Mouse (Mus musculus): ENCODE results near the gene Sdhb. TPM values are rescaled to one million over a fixed set of nuclear protein-coding genes. Genes with fewer than 3 reads are reported as not detected.

Sdhb gene
- 1,003 and 1,015 TPM in 2 replicates for polyA plus RNA-seq (2014; fragmentation: Nextera tagmentation; extraction: Ambion mirVana)

- no peaks in the 10 kb centered on the region for H3K27me3 ChIP-seq (ENCODE audit: control insufficient read depth, insufficient read depth, low read length)
- H3K9ac ChIP-seq (ENCODE audit: low read length) = peak within 1 kb of the TSS; percentile 99
- peak within 1 kb of the TSS; percentile 89 to 93 for H3K27ac ChIP-seq (replicated peaks in 1 of 2; ENCODE audit: control insufficient read depth in 1 of 2, insufficient read depth in 1 of 2, low read depth in 2 of 2, low read length in 2 of 2)
- peaks cover 23 to 33% of the 10 kb centered on the region in 2 experiments for H3K4me1 ChIP-seq (ENCODE audit: control insufficient read depth in 2 of 2, insufficient read depth in 2 of 2, low read length in 2 of 2)
- peak within 1 kb of the TSS; percentile 86 to 98 for H3K4me3 ChIP-seq (ENCODE audit: control insufficient read depth in 1 of 2, insufficient read depth in 1 of 2, low read depth in 1 of 2, low read length in 2 of 2)
- H3K36me3 ChIP-seq (ENCODE audit: control insufficient read depth, insufficient read depth, low read length) = peaks cover 12% of the 10 kb centered on the region; the same call in 1 of the 2 replicates
- peak; percentile 96 for ATAC-seq (ENCODE audit: insufficient number of reproducible peaks, insufficient read depth, low FRiP score, low read depth)
- no peaks in the 10 kb centered on the region for H3K9me3 ChIP-seq (ENCODE audit: control insufficient read depth, low read length)
- peak within 1 kb of the TSS; percentile 77 for H3K4me2 ChIP-seq (ENCODE audit: low read length)
- WGBS = 3% methylated on average over 37 of the region's 37 CpGs
Observed at GRCm38 (mm10) chr4:140960781-140961466, at the start of gene Sdhb. Gene Sdhb, plus strand, starts transcription at chr4:140961203.

GRCm38 (mm10) chr4:140911416-140911815 lies 49.6 kb upstream of the Sdhb start:
- peaks cover 38% of the 10 kb centered on the region for H3K27me3 ChIP-seq (ENCODE audit: control insufficient read depth, insufficient read depth, low read length)
- ATAC-seq (ENCODE audit: insufficient number of reproducible peaks, insufficient read depth, low FRiP score, low read depth) = no peak

GRCm38 (mm10) chr4:140912271-140912833 lies 48.7 kb upstream of the Sdhb start:
- ATAC-seq (ENCODE audit: insufficient number of reproducible peaks, insufficient read depth, low FRiP score, low read depth) = no peak
- peaks cover 29% of the 10 kb centered on the region for H3K27me3 ChIP-seq (ENCODE audit: control insufficient read depth, insufficient read depth, low read length)
- no peak overlapping the region for H3K9ac ChIP-seq (ENCODE audit: low read length)
- no peaks in the 10 kb centered on the region for H3K36me3 ChIP-seq (ENCODE audit: control insufficient read depth, insufficient read depth, low read length)
- H3K4me2 ChIP-seq (ENCODE audit: low read length) = no peak overlapping the region
- WGBS = 83% methylated on average over 10 of the region's 10 CpGs
- H3K4me3 ChIP-seq (ENCODE audit: control insufficient read depth in 1 of 2, insufficient read depth in 1 of 2, low read depth in 1 of 2, low read length in 2 of 2) = no peak overlapping the region
- H3K4me1 ChIP-seq (ENCODE audit: control insufficient read depth in 2 of 2, insufficient read depth in 2 of 2, low read length in 2 of 2) = no peaks in the 10 kb centered on the region
- no peaks in the 10 kb centered on the region for H3K9me3 ChIP-seq (ENCODE audit: control insufficient read depth, low read length)
- no peak overlapping the region for H3K27ac ChIP-seq (replicated peaks in 1 of 2; ENCODE audit: control insufficient read depth in 1 of 2, insufficient read depth in 1 of 2, low read depth in 2 of 2, low read length in 2 of 2)

More at GRCm38 (mm10) chr4:140911416-140911815, 49.6 kb upstream of the Sdhb start:
- Histone ChIP-seq H3K4me3 (ENCODE audit: control insufficient read depth in 1 of 2, insufficient read depth in 1 of 2, low read depth in 1 of 2, low read length in 2 of 2) (no peak overlapping the region), H3K27ac (replicated peaks in 1 of 2; ENCODE audit: control insufficient read depth in 1 of 2, insufficient read depth in 1 of 2, low read depth in 2 of 2, low read length in 2 of 2) (no peak overlapping the region), H3K36me3 (ENCODE audit: control insufficient read depth, insufficient read depth, low read length) (no peaks in the 10 kb centered on the region), H3K4me2 (ENCODE audit: low read length) (no peak overlapping the region), H3K9me3 (ENCODE audit: control insufficient read depth, low read length) (no peaks in the 10 kb centered on the region), H3K9ac (ENCODE audit: low read length) (no peak overlapping the region), H3K4me1 (ENCODE audit: control insufficient read depth in 2 of 2, insufficient read depth in 2 of 2, low read length in 2 of 2) (peaks cover under 1 to 2% of the 10 kb centered on the region in 2 experiments; a peak in 2 of 4 replicates)
- WGBS = 87% methylated on average over 9 of the region's 9 CpGs

GRCm38 (mm10) chr4:140913565-140913964 lies 47.4 kb upstream of the Sdhb start:
- H3K27ac ChIP-seq (replicated peaks in 1 of 2; ENCODE audit: control insufficient read depth in 1 of 2, insufficient read depth in 1 of 2, low read depth in 2 of 2, low read length in 2 of 2) = no peak overlapping the region
- no peak overlapping the region for H3K9ac ChIP-seq (ENCODE audit: low read length)
- no peaks in the 10 kb centered on the region for H3K9me3 ChIP-seq (ENCODE audit: control insufficient read depth, low read length)
- no peak for ATAC-seq (ENCODE audit: insufficient number of reproducible peaks, insufficient read depth, low FRiP score, low read depth)
- peaks cover 22% of the 10 kb centered on the region for H3K27me3 ChIP-seq (ENCODE audit: control insufficient read depth, insufficient read depth, low read length)
- WGBS = 86% methylated on average over 9 of the region's 9 CpGs
- H3K4me2 ChIP-seq (ENCODE audit: low read length) = no peak overlapping the region
- no peak overlapping the region for H3K4me3 ChIP-seq (ENCODE audit: control insufficient read depth in 1 of 2, insufficient read depth in 1 of 2, low read depth in 1 of 2, low read length in 2 of 2)
- H3K4me1 ChIP-seq (ENCODE audit: control insufficient read depth in 2 of 2, insufficient read depth in 2 of 2, low read length in 2 of 2) = no peaks in the 10 kb centered on the region
- no peaks in the 10 kb centered on the region for H3K36me3 ChIP-seq (ENCODE audit: control insufficient read depth, insufficient read depth, low read length)

- H3K27ac ChIP-seq (replicated peaks in 1 of 2; ENCODE audit: control insufficient read depth in 1 of 2, insufficient read depth in 1 of 2, low read depth in 2 of 2, low read length in 2 of 2) = no peak overlapping the region
Observed at GRCm38 (mm10) chr4:140914731-140915131, 46.3 kb upstream of the Sdhb start.

GRCm38 (mm10) chr4:140915235-140915634 lies 45.8 kb upstream of the Sdhb start:
- H3K4me1 ChIP-seq (ENCODE audit: control insufficient read depth in 2 of 2, insufficient read depth in 2 of 2, low read length in 2 of 2) = no peaks in the 10 kb centered on the region
- H3K9ac ChIP-seq (ENCODE audit: low read length) = no peak overlapping the region
- peaks cover 6% of the 10 kb centered on the region; the same call in 1 of the 2 replicates for H3K27me3 ChIP-seq (ENCODE audit: control insufficient read depth, insufficient read depth, low read length)
- WGBS = 73% methylated on average over 3 of the region's 3 CpGs
- ATAC-seq (ENCODE audit: insufficient number of reproducible peaks, insufficient read depth, low FRiP score, low read depth) = no peak
- no peaks in the 10 kb centered on the region for H3K9me3 ChIP-seq (ENCODE audit: control insufficient read depth, low read length)
- no peaks in the 10 kb centered on the region for H3K36me3 ChIP-seq (ENCODE audit: control insufficient read depth, insufficient read depth, low read length)
- H3K4me2 ChIP-seq (ENCODE audit: low read length) = no peak overlapping the region
- no peak overlapping the region for H3K4me3 ChIP-seq (ENCODE audit: control insufficient read depth in 1 of 2, insufficient read depth in 1 of 2, low read depth in 1 of 2, low read length in 2 of 2)
- H3K27ac ChIP-seq (replicated peaks in 1 of 2; ENCODE audit: control insufficient read depth in 1 of 2, insufficient read depth in 1 of 2, low read depth in 2 of 2, low read length in 2 of 2) = no peak overlapping the region

More at GRCm38 (mm10) chr4:140914731-140915131, 46.3 kb upstream of the Sdhb start:
- no peak overlapping the region for H3K9ac ChIP-seq (ENCODE audit: low read length)
- no peaks in the 10 kb centered on the region for H3K9me3 ChIP-seq (ENCODE audit: control insufficient read depth, low read length)
- H3K27me3 ChIP-seq (ENCODE audit: control insufficient read depth, insufficient read depth, low read length) = peaks cover 10% of the 10 kb centered on the region; the same call in 1 of the 2 replicates
- no peak overlapping the region for H3K4me3 ChIP-seq (ENCODE audit: control insufficient read depth in 1 of 2, insufficient read depth in 1 of 2, low read depth in 1 of 2, low read length in 2 of 2)
- 65% methylated on average over 6 of the region's 6 CpGs for WGBS
- no peaks in the 10 kb centered on the region for H3K4me1 ChIP-seq (ENCODE audit: control insufficient read depth in 2 of 2, insufficient read depth in 2 of 2, low read length in 2 of 2)
- no peaks in the 10 kb centered on the region for H3K36me3 ChIP-seq (ENCODE audit: control insufficient read depth, insufficient read depth, low read length)
- H3K4me2 ChIP-seq (ENCODE audit: low read length) = no peak overlapping the region
- ATAC-seq (ENCODE audit: insufficient number of reproducible peaks, insufficient read depth, low FRiP score, low read depth) = no peak

GRCm38 (mm10) chr4:140916296-140916695 lies 44.7 kb upstream of the Sdhb start:
- Histone ChIP-seq H3K9ac (ENCODE audit: low read length) (no peak overlapping the region), H3K4me3 (ENCODE audit: control insufficient read depth in 1 of 2, insufficient read depth in 1 of 2, low read depth in 1 of 2, low read length in 2 of 2) (no peak overlapping the region), H3K36me3 (ENCODE audit: control insufficient read depth, insufficient read depth, low read length) (no peaks in the 10 kb centered on the region), H3K4me2 (ENCODE audit: low read length) (no peak overlapping the region), H3K9me3 (ENCODE audit: control insufficient read depth, low read length) (no peaks in the 10 kb centered on the region), H3K27ac (replicated peaks in 1 of 2; ENCODE audit: control insufficient read depth in 1 of 2, insufficient read depth in 1 of 2, low read depth in 2 of 2, low read length in 2 of 2) (no peak overlapping the region), H3K27me3 (ENCODE audit: control insufficient read depth, insufficient read depth, low read length) (peaks cover 6% of the 10 kb centered on the region; the same call in 1 of the 2 replicates), H3K4me1 (ENCODE audit: control insufficient read depth in 2 of 2, insufficient read depth in 2 of 2, low read length in 2 of 2) (no peaks in the 10 kb centered on the region)
- WGBS = 93% methylated on average over 5 of the region's 5 CpGs
- no peak for ATAC-seq (ENCODE audit: insufficient number of reproducible peaks, insufficient read depth, low FRiP score, low read depth)

All from heart, embryonic 14.5 days (tissue).